Mouse (Mus musculus) liver (tissue): Measurements from ENCODE around the gene Ddx27.

Experiments used
- DNase-seq: peaks from one replicate; pipeline ENCODE4 v3.0.0-alpha.2; 2020; ENCODE audit warnings: mixed read lengths

The Ddx27 gene

GRCm38 (mm10) chr2:167030507-167030906, 15.5 kb downstream of the Ddx27 start:
- DNase-seq = no peak

GRCm38 (mm10) chr2:167037710-167038109, 22.7 kb downstream of the Ddx27 start:
- no peak for DNase-seq

- DNase-seq = no peak
Measured at GRCm38 (mm10) chr2:167038297-167038696, 23.3 kb downstream of the Ddx27 start.

GRCm38 (mm10) chr2:167038716-167039115, 23.7 kb downstream of the Ddx27 start:
- no peak for DNase-seq

- peak; percentile 76 for DNase-seq
Measured at GRCm38 (mm10) chr2:167039386-167039785, 24.4 kb downstream of the Ddx27 start.

GRCm38 (mm10) chr2:167043400-167044121, 28.6 kb downstream of the Ddx27 start:
- DNase-seq = peak; percentile 90

GRCm38 (mm10) chr2:167048223-167048622, 33.2 kb downstream of the Ddx27 start:
- DNase-seq = no peak

GRCm38 (mm10) chr2:167048698-167049358, 33.8 kb downstream of the Ddx27 start:
- DNase-seq = no peak

GRCm38 (mm10) chr2:167053127-167053844, 38.3 kb downstream of the Ddx27 start:
- DNase-seq = no peak

- no peak for DNase-seq
Measured at GRCm38 (mm10) chr2:167055386-167055785, 40.4 kb downstream of the Ddx27 start.

- DNase-seq = no peak
Measured at GRCm38 (mm10) chr2:167056210-167056941, 41.4 kb downstream of the Ddx27 start.

- no peak for DNase-seq
Measured at GRCm38 (mm10) chr2:167056942-167057323, 41.9 kb downstream of the Ddx27 start.

- no peak for DNase-seq
Measured at GRCm38 (mm10) chr2:167058201-167058600, 43.2 kb downstream of the Ddx27 start.

- DNase-seq = no peak
Measured at GRCm38 (mm10) chr2:167058814-167059387, 43.9 kb downstream of the Ddx27 start.

- no peak for DNase-seq
Measured at GRCm38 (mm10) chr2:167059536-167059935, 44.5 kb downstream of the Ddx27 start.

GRCm38 (mm10) chr2:167059960-167060359, 45.0 kb downstream of the Ddx27 start:
- no peak for DNase-seq

- no peak for DNase-seq
Measured at GRCm38 (mm10) chr2:167060360-167060759, 45.4 kb downstream of the Ddx27 start.

- no peak for DNase-seq
Measured at GRCm38 (mm10) chr2:167060761-167061160, 45.8 kb downstream of the Ddx27 start.

GRCm38 (mm10) chr2:167061381-167062034, 46.5 kb downstream of the Ddx27 start:
- peak; percentile 60 for DNase-seq

GRCm38 (mm10) chr2:167062497-167062911, 47.5 kb downstream of the Ddx27 start:
- peak; percentile 99 for DNase-seq

- peak; percentile 96 for DNase-seq
Measured at GRCm38 (mm10) chr2:167062965-167063880, 48.2 kb downstream of the Ddx27 start, which contains the start of gene Znfx1. Gene Znfx1, minus strand, starts transcription at chr2:167063015.
